Mouse (Mus musculus) lung, postnatal 10 days (tissue): ENCODE data around the gene Arhgef3.

Experiments used
- DNase-seq: peaks from one replicate; pipeline ENCODE4 v3.0.0; 2021

Gene Arhgef3

GRCm38 (mm10) chr14:27115991-27116390 is 1.3 kb downstream of the Arhgef3 start:
- no peak for DNase-seq

- DNase-seq, result no peak
Measured at GRCm38 (mm10) chr14:27116577-27117165, 2.0 kb downstream of the Arhgef3 start.

GRCm38 (mm10) chr14:27118546-27118945 is 3.8 kb downstream of the Arhgef3 start:
- no peak for DNase-seq

- no peak for DNase-seq
Measured at GRCm38 (mm10) chr14:27122646-27123045, 7.9 kb downstream of the Arhgef3 start.

GRCm38 (mm10) chr14:27123543-27123942 is 8.8 kb downstream of the Arhgef3 start:
- DNase-seq, result peak; percentile 37

GRCm38 (mm10) chr14:27130031-27130430 is 15.3 kb downstream of the Arhgef3 start:
- no peak for DNase-seq

GRCm38 (mm10) chr14:27130676-27131075 is 16.0 kb downstream of the Arhgef3 start:
- no peak for DNase-seq

GRCm38 (mm10) chr14:27131521-27131920 is 16.8 kb downstream of the Arhgef3 start:
- DNase-seq, result peak; percentile 16

- no peak for DNase-seq
Measured at GRCm38 (mm10) chr14:27138891-27139290, 24.2 kb downstream of the Arhgef3 start.

GRCm38 (mm10) chr14:27139968-27140367 is 25.3 kb downstream of the Arhgef3 start:
- no peak for DNase-seq

GRCm38 (mm10) chr14:27141486-27141885 is 26.8 kb downstream of the Arhgef3 start:
- no peak for DNase-seq

- no peak for DNase-seq
Measured at GRCm38 (mm10) chr14:27142680-27143079, 28.0 kb downstream of the Arhgef3 start.

GRCm38 (mm10) chr14:27145171-27146045 is 30.7 kb downstream of the Arhgef3 start:
- peak; percentile 39 for DNase-seq

GRCm38 (mm10) chr14:27147726-27148125 is 33.0 kb downstream of the Arhgef3 start:
- DNase-seq, result no peak

- DNase-seq, result no peak
Measured at GRCm38 (mm10) chr14:27149401-27149800, 34.7 kb downstream of the Arhgef3 start.

- no peak for DNase-seq
Measured at GRCm38 (mm10) chr14:27150011-27150640, 35.4 kb downstream of the Arhgef3 start.

GRCm38 (mm10) chr14:27151432-27151831 is 36.7 kb downstream of the Arhgef3 start:
- DNase-seq, result peak; percentile 70

- DNase-seq, result no peak
Measured at GRCm38 (mm10) chr14:27155088-27155487, 40.4 kb downstream of the Arhgef3 start.

GRCm38 (mm10) chr14:27156032-27156431 is 41.3 kb downstream of the Arhgef3 start:
- DNase-seq, result no peak

- no peak for DNase-seq
Measured at GRCm38 (mm10) chr14:27158133-27158532, 43.4 kb downstream of the Arhgef3 start.

GRCm38 (mm10) chr14:27158782-27159181 is 44.1 kb downstream of the Arhgef3 start:
- DNase-seq, result no peak

- no peak for DNase-seq
Measured at GRCm38 (mm10) chr14:27160762-27161161, 46.1 kb downstream of the Arhgef3 start.

- DNase-seq, result no peak
Measured at GRCm38 (mm10) chr14:27164639-27165038, 49.9 kb downstream of the Arhgef3 start.

GRCm38 (mm10) chr14:27166751-27167150 is 52.1 kb downstream of the Arhgef3 start:
- peak; percentile 56 for DNase-seq
